Mouse (Mus musculus): ENCODE data around the gene Tnfaip2. TPM values are rescaled to one million over a fixed set of nuclear protein-coding genes. Genes with fewer than 3 reads are reported as not detected.

Gene Tnfaip2
- total and polyA plus RNA-seq, 2 experiments: 10.0 to 28.9 TPM

- Histone ChIP-seq H3K27ac (replicated peaks; ENCODE audit: insufficient read depth, low read depth, low read length) (no peak overlapping the region), H3K36me3 (ENCODE audit: control insufficient read depth, insufficient read depth, low read length) (no peaks in the 10 kb centered on the region), H3K4me3 (ENCODE audit: insufficient read depth, low read depth, low read length) (no peak overlapping the region), H3K9ac (ENCODE audit: low read depth, low read length) (no peak overlapping the region), H3K4me1 (ENCODE audit: control insufficient read depth, insufficient read depth, low read length) (no peaks in the 10 kb centered on the region), H3K79me2 (ENCODE audit: control insufficient read depth, insufficient read depth, low read length) (no peaks in the 10 kb centered on the region), H3K27me3 (ENCODE audit: control insufficient read depth, insufficient read depth, low read length) (no peaks in the 10 kb centered on the region)
- 53% methylated on average over 5 of the region's 5 CpGs for WGBS
- TF ChIP-seq CTCF (IDR thresholded peaks at IDR 0.05; ENCODE audit: low read depth, low read length) (no peak), POLR2A (IDR thresholded peaks at IDR 0.05; ENCODE audit: extremely low read depth, insufficient read depth, low read length) (no peak)
- DNase-seq (ENCODE audit: extremely low read depth, low read depth, low spot score): no peak
Observed at GRCm38 (mm10) chr12:111503571-111503970, 61.3 kb downstream of the Tnfaip2 start.

Other genes with a start within 250 kb of the Tnfaip2 start
- gene Amn, start 171.4 kb upstream of the Tnfaip2 start, total RNA-seq (2014; rRNA removed): 0.09 and 0.74 TPM in 2 replicates
- gene Amn, start 171.4 kb upstream of the Tnfaip2 start, polyA plus RNA-seq (2012; rRNA removed): 0.27 and 0.55 TPM in 2 replicates
- gene Cdc42bpb, start 64.8 kb upstream of the Tnfaip2 start, total RNA-seq (2014; rRNA removed): 19.5 and 28.7 TPM in 2 replicates
- 96.3 and 122 TPM in 2 replicates for gene Cdc42bpb, start 64.8 kb upstream of the Tnfaip2 start, polyA plus RNA-seq (2012; rRNA removed)
- not detected in 2 replicates for gene Lbhd2, start 35.7 kb upstream of the Tnfaip2 start, total RNA-seq (2014; rRNA removed)
- gene Lbhd2, start 35.7 kb upstream of the Tnfaip2 start, polyA plus RNA-seq (2012; rRNA removed): not detected in 2 replicates
- gene Exoc3l4, start 25.5 kb upstream of the Tnfaip2 start, total RNA-seq (2014; rRNA removed): 1.0 and 1.2 TPM in 2 replicates
- 3.0 and 3.4 TPM in 2 replicates for gene Exoc3l4, start 25.5 kb upstream of the Tnfaip2 start, polyA plus RNA-seq (2012; rRNA removed)
- gene Gm266, start 43.4 kb downstream of the Tnfaip2 start, total RNA-seq (2014; rRNA removed): not detected in 2 replicates
- gene Gm266, start 43.4 kb downstream of the Tnfaip2 start, polyA plus RNA-seq (2012; rRNA removed): not detected in 2 replicates
- gene Eif5, start 95.5 kb downstream of the Tnfaip2 start, total RNA-seq (2014; rRNA removed): 94.2 and 121 TPM in 2 replicates
- 93.7 and 96.3 TPM in 2 replicates for gene Eif5, start 95.5 kb downstream of the Tnfaip2 start, polyA plus RNA-seq (2012; rRNA removed)
- gene Mark3, start 132.1 kb downstream of the Tnfaip2 start, total RNA-seq (2014; rRNA removed): 26.4 and 30.9 TPM in 2 replicates
- 14.3 and 15.9 TPM in 2 replicates for gene Mark3, start 132.1 kb downstream of the Tnfaip2 start, polyA plus RNA-seq (2012; rRNA removed)
- gene Ckb, start 229.9 kb downstream of the Tnfaip2 start, total RNA-seq (2014; rRNA removed): 9.7 and 9.9 TPM in 2 replicates
- gene Ckb, start 229.9 kb downstream of the Tnfaip2 start, polyA plus RNA-seq (2012; rRNA removed): 15.3 and 17.8 TPM in 2 replicates
- gene Trmt61a, start 235.6 kb downstream of the Tnfaip2 start, total RNA-seq (2014; rRNA removed): 2.3 and 5.3 TPM in 2 replicates
- 17.9 and 33.1 TPM in 2 replicates for gene Trmt61a, start 235.6 kb downstream of the Tnfaip2 start, polyA plus RNA-seq (2012; rRNA removed)

Data from liver, adult 2 months (tissue).